Mouse (Mus musculus): Measurements from ENCODE around the gene Vmn1r1. TPM values are rescaled to one million over a fixed set of nuclear protein-coding genes. Genes with fewer than 3 reads are reported as not detected.

The Vmn1r1 gene
- polyA plus RNA-seq, 1 experiment: not detected

- no peak for DNase-seq (ENCODE audit: low spot score)
These were observed 26.8 kb downstream of the Vmn1r1 start for GRCm38 (mm10) chr1:182137204-182138125.

- DNase-seq (ENCODE audit: low spot score): no peak
These were observed 33.5 kb downstream of the Vmn1r1 start for GRCm38 (mm10) chr1:182130830-182131229.

GRCm38 (mm10) chr1:182124924-182125368 lies 39.3 kb downstream of the Vmn1r1 start:
- DNase-seq (ENCODE audit: low spot score): no peak

- DNase-seq (ENCODE audit: low spot score): peak; percentile 94
These were observed 39.8 kb downstream of the Vmn1r1 start, which contains the start of gene Srp9 for GRCm38 (mm10) chr1:182124506-182124905. Gene Srp9 (plus strand): TSS chr1:182124737.

- DNase-seq (ENCODE audit: low spot score): no peak
These were observed 41.9 kb downstream of the Vmn1r1 start for GRCm38 (mm10) chr1:182122413-182122812.

- DNase-seq (ENCODE audit: low spot score): no peak
These were observed 48.5 kb downstream of the Vmn1r1 start for GRCm38 (mm10) chr1:182115651-182116408.

GRCm38 (mm10) chr1:182115197-182115596 lies 49.1 kb downstream of the Vmn1r1 start:
- no peak for DNase-seq (ENCODE audit: low spot score)

GRCm38 (mm10) chr1:182113587-182114500 lies 50.4 kb downstream of the Vmn1r1 start:
- no peak for DNase-seq (ENCODE audit: low spot score)

- no peak for DNase-seq (ENCODE audit: low spot score)
These were observed 51.2 kb downstream of the Vmn1r1 start for GRCm38 (mm10) chr1:182113131-182113530.

GRCm38 (mm10) chr1:182112385-182112784 lies 51.9 kb downstream of the Vmn1r1 start:
- no peak for DNase-seq (ENCODE audit: low spot score)

- DNase-seq (ENCODE audit: low spot score): no peak
These were observed 52.6 kb downstream of the Vmn1r1 start for GRCm38 (mm10) chr1:182111386-182112317.

- DNase-seq (ENCODE audit: low spot score): no peak
These were observed 53.4 kb downstream of the Vmn1r1 start for GRCm38 (mm10) chr1:182110708-182111385.

- no peak for DNase-seq (ENCODE audit: low spot score)
These were observed 54.1 kb downstream of the Vmn1r1 start for GRCm38 (mm10) chr1:182110185-182110584.

- DNase-seq (ENCODE audit: low spot score): no peak
These were observed 55.7 kb downstream of the Vmn1r1 start for GRCm38 (mm10) chr1:182108397-182109099.

- no peak for DNase-seq (ENCODE audit: low spot score)
These were observed 57.0 kb downstream of the Vmn1r1 start for GRCm38 (mm10) chr1:182107251-182107650.

- no peak for DNase-seq (ENCODE audit: low spot score)
These were observed 59.3 kb downstream of the Vmn1r1 start for GRCm38 (mm10) chr1:182105023-182105422.

All from urinary bladder, adult 2 months (tissue).